Mouse (Mus musculus) testis, postnatal 14 days (tissue): ENCODE measurements at regions not wholly inside any gene's neighbourhood (a gene's known extent, or its start where the extent isn't known, plus 50 kb on each side); places are given as distances from the start of the nearest gene placed in this dataset.

Experiments
- DNase-seq: peaks from one replicate; pipeline ENCODE4 v3.0.0; 2021; ENCODE audit warnings: low spot score

- DNase-seq: no peak
These were observed 70.9 kb downstream of the Asb1 start for GRCm38 (mm10) chr1:91611281-91611680.

GRCm38 (mm10) chr1:91611694-91612093 lies 71.3 kb downstream of the Asb1 start:
- no peak for DNase-seq

DNA sequence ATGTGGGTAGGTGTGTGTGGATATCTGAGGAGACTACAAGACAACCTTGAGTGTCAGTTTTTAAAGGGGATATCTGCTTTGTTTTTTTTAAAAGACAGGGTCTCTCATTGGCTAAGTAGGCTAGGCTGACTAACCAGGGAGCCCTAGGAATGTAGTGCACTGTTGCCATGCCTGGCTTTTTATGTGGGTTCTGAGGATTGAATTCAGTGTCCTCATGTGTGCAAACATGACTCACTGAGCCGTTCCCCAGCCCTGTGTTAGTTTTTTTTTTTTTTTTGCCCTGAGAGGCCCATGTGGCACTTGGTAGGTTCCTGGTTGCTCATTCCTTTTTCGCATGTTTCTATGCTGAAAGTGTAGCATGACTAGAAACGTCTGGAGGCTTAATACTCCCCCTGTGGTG lies 72.6 kb downstream of the Asb1 start:
- DNase-seq: no peak

GRCm38 (mm10) chr1:91615396-91615795 lies 75.1 kb downstream of the Asb1 start:
- DNase-seq: no peak

- no peak for DNase-seq
These were observed 78.3 kb downstream of the Asb1 start for GRCm38 (mm10) chr1:91618527-91619135.

GRCm38 (mm10) chr1:91621141-91621540 lies 80.8 kb downstream of the Asb1 start:
- no peak for DNase-seq

DNA sequence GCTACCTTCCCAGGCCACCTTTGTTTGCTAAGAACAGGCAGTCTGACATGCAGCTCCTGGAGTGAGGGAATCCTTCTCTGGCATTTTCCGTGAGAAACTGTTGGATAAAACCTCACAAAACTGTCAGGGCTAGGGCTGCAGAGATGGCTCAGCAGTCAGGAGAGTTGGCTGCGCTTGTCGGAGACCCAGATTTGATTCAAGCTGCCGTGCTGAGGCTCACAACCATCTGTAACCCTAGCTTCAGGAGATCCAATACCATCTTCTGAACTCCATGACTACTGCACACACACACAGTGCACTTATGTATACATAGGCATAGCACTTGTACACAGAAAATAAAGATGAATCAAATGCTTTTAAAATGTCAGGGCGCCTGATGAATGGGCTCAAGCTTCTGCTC lies 82.5 kb downstream of the Asb1 start:
- no peak for DNase-seq

DNA sequence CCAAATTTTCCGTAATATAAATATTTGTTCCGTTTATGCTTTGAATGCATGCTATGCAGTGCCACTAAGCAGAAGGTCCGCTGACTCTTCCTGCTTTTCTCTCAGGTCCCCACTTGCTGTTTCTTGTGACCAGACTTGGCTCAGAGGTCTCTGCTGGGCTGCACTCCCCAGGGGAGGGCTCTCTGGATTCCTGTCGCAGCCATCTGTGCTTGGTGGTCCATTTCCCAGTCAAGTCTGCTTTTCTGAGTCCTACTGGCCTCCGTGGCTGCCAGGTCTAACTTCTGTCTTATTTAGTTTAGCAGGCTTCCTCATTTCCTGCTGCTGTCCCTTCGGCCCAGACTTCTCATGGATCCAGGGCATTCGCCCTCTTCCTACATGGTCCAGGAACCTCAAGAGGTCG lies 83.7 kb downstream of the Asb1 start:
- no peak for DNase-seq

DNA sequence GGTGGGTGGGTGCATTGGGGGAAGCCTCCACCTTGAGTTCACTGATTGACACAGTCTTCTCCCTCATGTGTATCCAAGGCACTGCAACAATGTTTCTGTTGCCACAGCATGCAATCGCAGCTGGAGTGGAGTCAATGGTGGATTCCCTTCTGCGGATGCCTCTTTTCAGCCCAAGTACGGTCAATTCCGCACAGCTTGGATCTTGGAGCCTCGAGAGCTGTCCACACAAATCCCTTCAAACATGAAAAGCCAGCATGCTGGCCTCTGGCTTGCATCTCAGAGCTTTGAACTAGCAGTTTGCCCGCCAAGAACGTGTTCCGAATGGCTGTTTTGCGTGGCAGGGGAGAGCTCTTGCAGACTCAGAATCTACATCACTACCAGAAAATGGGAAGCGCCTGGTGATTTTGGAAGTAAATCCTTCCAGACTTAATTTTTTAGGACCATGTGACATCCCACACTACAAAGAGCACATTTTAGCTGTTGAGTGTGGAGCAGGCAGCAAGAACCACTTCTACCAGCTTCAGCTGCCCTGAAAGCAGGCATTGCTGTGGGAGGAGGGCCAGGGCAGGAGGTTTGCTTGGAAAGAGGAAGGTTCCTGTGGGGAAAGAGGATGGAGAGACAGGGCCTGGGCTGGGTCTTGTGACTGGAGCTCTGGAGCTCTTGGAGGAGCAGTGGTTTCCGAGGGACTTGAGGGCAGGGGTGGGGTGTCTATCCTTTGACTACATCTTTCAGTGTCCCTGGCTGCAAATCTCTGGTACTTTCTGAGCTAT lies 84.4 kb downstream of the Asb1 start:
- DNase-seq: peak; percentile 63

- no peak for DNase-seq
These were observed 85.7 kb downstream of the Asb1 start for GRCm38 (mm10) chr1:91626090-91626489.

GRCm38 (mm10) chr1:91630206-91630605 lies 89.9 kb downstream of the Asb1 start:
- DNase-seq: no peak

GRCm38 (mm10) chr1:91630871-91631410 lies 90.6 kb downstream of the Asb1 start:
- no peak for DNase-seq

- no peak for DNase-seq
These were observed 92.7 kb downstream of the Asb1 start for GRCm38 (mm10) chr1:91632906-91633493.

GRCm38 (mm10) chr1:91636571-91636970 lies 96.2 kb downstream of the Asb1 start:
- no peak for DNase-seq

DNA sequence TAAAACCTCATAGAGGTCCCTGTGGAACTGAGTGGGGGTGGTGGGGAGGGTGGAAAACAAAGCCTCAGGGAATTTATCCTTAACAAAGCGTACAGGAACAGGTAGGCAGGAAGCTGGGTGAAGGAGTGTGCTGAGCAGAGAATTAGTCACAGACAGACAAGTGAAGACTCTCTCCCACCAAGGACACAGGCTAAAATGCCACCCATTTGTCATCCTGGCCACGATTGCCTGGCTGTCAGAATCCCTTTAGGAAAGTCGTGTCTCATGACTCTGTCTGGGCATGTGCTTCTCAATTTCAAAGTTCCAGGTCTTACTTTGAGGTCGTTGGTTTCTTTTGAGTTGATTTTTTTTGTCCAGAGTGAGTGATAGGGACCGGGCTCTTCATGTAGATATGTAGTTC lies 100.2 kb downstream of the Asb1 start:
- no peak for DNase-seq

DNA sequence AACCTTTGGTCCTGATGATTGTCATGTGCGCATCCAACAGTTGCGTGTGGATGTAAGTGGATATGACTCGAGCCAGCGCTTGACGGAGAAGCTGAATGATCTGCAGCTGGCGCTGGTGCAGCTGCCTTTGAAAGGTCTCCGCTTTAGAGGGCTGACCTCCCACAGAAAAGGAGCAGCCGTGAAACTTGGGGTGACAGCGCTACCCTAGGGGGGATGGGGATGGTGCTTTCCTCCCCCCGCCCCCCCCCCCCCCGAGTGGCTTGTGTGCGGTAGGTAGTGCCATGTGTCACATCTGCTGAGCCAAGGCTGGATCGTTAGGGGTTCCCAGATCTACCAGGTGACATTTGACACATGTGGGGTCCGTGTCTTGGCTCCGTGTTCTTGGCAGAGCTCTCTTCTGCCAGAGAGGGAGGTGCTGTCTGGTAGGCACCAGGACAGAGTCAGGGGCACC lies 118.7 kb downstream of the Asb1 start:
- no peak for DNase-seq

DNA sequence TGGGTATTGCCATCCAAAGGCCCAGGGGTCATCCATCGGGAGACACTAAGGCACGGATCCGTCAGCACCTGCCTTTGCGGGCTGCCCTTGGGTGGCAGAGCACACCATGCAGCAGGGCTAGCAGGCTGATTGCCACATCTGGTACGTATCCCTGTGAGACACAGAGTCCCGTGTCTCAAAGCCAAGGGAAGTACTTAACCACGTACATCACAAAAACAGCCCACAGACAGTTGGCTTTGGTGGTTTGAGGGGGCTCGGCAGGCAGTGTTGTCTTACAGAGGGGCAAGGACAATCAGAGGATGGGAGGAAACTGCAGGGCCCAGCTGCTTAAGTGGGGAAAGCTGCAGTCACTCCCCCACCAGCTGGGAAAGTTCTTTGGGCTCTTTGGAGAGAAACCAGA lies 119.1 kb downstream of the Asb1 start:
- DNase-seq: no peak

- no peak for DNase-seq
These were observed 122.9 kb downstream of the Asb1 start for GRCm38 (mm10) chr1:91663289-91663688.

GRCm38 (mm10) chr1:91664622-91665021 lies 124.3 kb downstream of the Asb1 start:
- no peak for DNase-seq

DNA sequence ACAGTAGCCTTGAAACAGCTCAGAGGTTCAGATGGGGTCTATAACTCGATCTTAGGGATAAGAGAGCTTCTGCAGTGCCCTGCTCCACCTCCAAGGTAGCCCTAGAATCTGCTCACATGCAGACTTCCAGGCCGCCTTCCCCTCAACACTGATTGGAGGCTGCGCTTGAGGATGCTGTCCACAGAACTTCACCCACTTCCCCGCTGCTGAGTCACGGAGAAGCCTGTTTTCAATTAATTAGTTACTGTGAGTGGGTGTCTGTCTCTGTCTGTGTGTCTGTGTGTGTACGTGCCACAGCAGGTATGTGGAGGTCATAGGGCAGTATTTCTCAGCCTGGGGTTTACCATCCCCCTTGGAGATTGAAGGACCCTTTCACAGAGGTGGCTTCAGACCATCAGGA lies 128.2 kb downstream of the Asb1 start:
- no peak for DNase-seq

DNA sequence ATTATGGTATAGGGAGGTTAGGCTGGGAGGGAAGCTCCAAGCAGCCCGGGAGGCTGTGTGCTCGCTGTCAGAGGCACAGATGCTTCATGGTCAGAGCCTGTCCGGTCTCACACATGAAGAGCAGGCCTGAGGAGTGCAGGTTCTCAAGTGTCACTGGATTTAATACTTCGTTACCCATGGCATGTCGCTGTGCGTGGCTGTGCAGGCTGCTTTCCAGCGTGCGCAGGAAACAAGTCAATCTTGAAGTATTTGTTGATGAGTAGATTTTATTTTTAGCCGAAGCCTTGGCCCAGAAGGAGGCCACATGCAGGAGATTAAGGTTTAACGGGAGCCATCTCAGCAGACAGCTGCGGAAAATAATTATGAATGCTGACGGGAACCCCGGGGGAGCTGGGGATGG lies 130.3 kb upstream of the Twist2 start:
- DNase-seq: no peak

- no peak for DNase-seq
These were observed 127.1 kb upstream of the Twist2 start for GRCm38 (mm10) chr1:91674082-91674655.

DNA sequence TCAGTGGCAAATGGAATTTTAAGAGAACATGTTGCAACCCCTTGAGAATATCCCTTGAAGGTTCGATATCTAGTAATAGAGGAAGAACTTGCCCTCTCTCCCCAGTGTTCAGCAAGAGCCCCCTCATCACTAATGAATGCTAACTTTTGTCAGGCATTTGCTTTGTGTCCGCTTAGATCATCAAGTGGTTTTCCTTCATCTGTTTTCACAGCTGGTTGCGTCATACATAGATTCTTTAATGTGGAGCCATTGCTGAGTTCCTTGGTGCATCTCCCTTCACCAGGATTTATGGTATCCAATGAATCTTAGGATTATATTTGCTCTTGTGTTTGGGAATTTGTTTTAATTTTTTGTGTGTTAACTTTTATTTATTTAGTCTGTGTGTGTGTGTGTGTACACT lies 124.2 kb upstream of the Twist2 start:
- DNase-seq: no peak
